Mouse (Mus musculus): Measurements from ENCODE around the gene 1700003E16Rik.

- TF ChIP-seq POLR2AphosphoS2 (IDR thresholded peaks at IDR 0.05; ENCODE audit: insufficient read length, low read depth) (no peak), MAX (IDR thresholded peaks at IDR 0.05; ENCODE audit: low read depth) (no peak), POLR2A (IDR thresholded peaks at IDR 0.05; ENCODE audit: insufficient read length, low read depth) (peak; percentile 1), TCF12 (IDR thresholded peaks at IDR 0.05; ENCODE audit: insufficient read depth, poor library complexity, severe bottlenecking) (no peak), USF1 (IDR thresholded peaks at IDR 0.05; ENCODE audit: low read depth) (no peak), SRF (IDR thresholded peaks at IDR 0.05; ENCODE audit: control insufficient read depth, insufficient read length, low read depth) (no peak), MYOG (IDR thresholded peaks at IDR 0.05; ENCODE audit: control insufficient read depth in 1 of 3, insufficient read depth in 1 of 3, insufficient read length in 2 of 3, low read depth in 2 of 3) (no peak), E2F4 (IDR thresholded peaks at IDR 0.05; ENCODE audit: insufficient read depth) (no peak)
Measured at GRCm38 (mm10) chr6:83118825-83119733, 37.1 kb upstream of the 1700003E16Rik start.

Data from myocyte (in vitro differentiated cells).